Mouse (Mus musculus) brain, adult 2 months (tissue): ENCODE data around the gene Prkca.

Experiments
- DNase-seq: peaks from one replicate; pipeline ENCODE4 v3.0.0; 2011; ENCODE audit warnings: low read depth, low spot score

The Prkca gene

GRCm38 (mm10) chr11:108295373-108295772, 48.4 kb downstream of the Prkca start:
- no peak for DNase-seq

- no peak for DNase-seq
Measured at GRCm38 (mm10) chr11:108294305-108294813, 49.4 kb downstream of the Prkca start.

- no peak for DNase-seq
Measured at GRCm38 (mm10) chr11:108293843-108294242, 49.9 kb downstream of the Prkca start.

GRCm38 (mm10) chr11:108289192-108289591, 54.5 kb downstream of the Prkca start:
- DNase-seq = no peak

GRCm38 (mm10) chr11:108287321-108287720, 56.4 kb downstream of the Prkca start:
- peak; percentile 59 for DNase-seq

- DNase-seq = no peak
Measured at GRCm38 (mm10) chr11:108285046-108285445, 58.7 kb downstream of the Prkca start.

GRCm38 (mm10) chr11:108282850-108283459, 60.8 kb downstream of the Prkca start:
- DNase-seq = no peak

GRCm38 (mm10) chr11:108279748-108280373, 63.9 kb downstream of the Prkca start:
- no peak for DNase-seq

- DNase-seq = no peak
Measured at GRCm38 (mm10) chr11:108277096-108277495, 66.6 kb downstream of the Prkca start.

- no peak for DNase-seq
Measured at GRCm38 (mm10) chr11:108276148-108276547, 67.6 kb downstream of the Prkca start.

- peak; percentile 41 for DNase-seq
Measured at GRCm38 (mm10) chr11:108274046-108274445, 69.7 kb downstream of the Prkca start.

- no peak for DNase-seq
Measured at GRCm38 (mm10) chr11:108273415-108273965, 70.2 kb downstream of the Prkca start.

- DNase-seq = peak; percentile 59
Measured at GRCm38 (mm10) chr11:108272601-108273414, 70.9 kb downstream of the Prkca start.

- DNase-seq = no peak
Measured at GRCm38 (mm10) chr11:108271305-108271704, 72.4 kb downstream of the Prkca start.

GRCm38 (mm10) chr11:108269516-108269915, 74.2 kb downstream of the Prkca start:
- DNase-seq = no peak

- DNase-seq = no peak
Measured at GRCm38 (mm10) chr11:108268421-108269322, 75.1 kb downstream of the Prkca start.

- DNase-seq = no peak
Measured at GRCm38 (mm10) chr11:108267825-108268224, 75.9 kb downstream of the Prkca start.

GRCm38 (mm10) chr11:108267066-108267465, 76.7 kb downstream of the Prkca start:
- no peak for DNase-seq

GRCm38 (mm10) chr11:108263868-108264267, 79.9 kb downstream of the Prkca start:
- DNase-seq = no peak

GRCm38 (mm10) chr11:108263406-108263805, 80.3 kb downstream of the Prkca start:
- DNase-seq = no peak

- DNase-seq = no peak
Measured at GRCm38 (mm10) chr11:108261751-108262160, 82.0 kb downstream of the Prkca start.
